Mouse (Mus musculus) lung, postnatal 0 days (tissue): Measurements from ENCODE around the gene Mcidas. TPM values are rescaled to one million over a fixed set of nuclear protein-coding genes. Genes with fewer than 3 reads are reported as not detected.

Source experiments
- ATAC-seq: fragments of 200-750 bp; cut with Nextera tagmentation; 2 replicates; pipeline ENCODE4 v1.8.0; 2017; ENCODE audit warnings: moderate library complexity
- DNase-seq: peaks from one replicate; pipeline ENCODE4 v3.0.0-alpha.2; 2016; ENCODE audit warnings: low spot score
- H3K27ac ChIP-seq: fragments of 300-500 bp; sonication (generic); 2 replicates; pipeline ENCODE4 v1.5.1; 2014; ENCODE audit warnings: antibody characterized with exemption, mild to moderate bottlenecking, low read length, mixed read lengths
- H3K27me3 ChIP-seq: fragments of 300-500 bp; sonication (generic); replicated peaks from 2 replicates; pipeline ENCODE4 v1.6.1; 2014; ENCODE audit warnings: low read length, mixed read lengths; ENCODE audit not compliant: insufficient read depth
- H3K36me3 ChIP-seq: fragments of 300-500 bp; sonication (generic); 2 replicates; pipeline ENCODE4 v1.6.1; 2014; ENCODE audit warnings: low read length, mixed read lengths; ENCODE audit not compliant: insufficient read depth
- H3K4me1 ChIP-seq: fragments of 300-500 bp; sonication (generic); 2 replicates; pipeline ENCODE4 v1.6.1; 2014; ENCODE audit warnings: antibody characterized with exemption, low read depth, low read length, mixed read lengths; ENCODE audit not compliant: insufficient read depth
- H3K4me2 ChIP-seq: fragments of 300-500 bp; sonication (generic); replicated peaks from 2 replicates; pipeline ENCODE4 v1.6.1; 2014; ENCODE audit warnings: low read depth, mild to moderate bottlenecking, low read length, moderate library complexity, mixed read lengths
- H3K4me3 ChIP-seq: fragments of 300-500 bp; sonication (generic); 2 replicates; pipeline ENCODE4 v1.5.1; 2014; ENCODE audit warnings: low read depth, low read length
- H3K9ac ChIP-seq: fragments of 300-500 bp; sonication (generic); replicated peaks from 2 replicates; pipeline ENCODE4 v1.6.1; 2014; ENCODE audit warnings: low read depth, mild to moderate bottlenecking
- H3K9me3 ChIP-seq: fragments of 300-500 bp; sonication (generic); 2 replicates; pipeline ENCODE4 v1.6.1; 2016; ENCODE audit warnings: low read length, mixed read lengths
- CTCF ChIP-seq: IDR thresholded peaks from 2 replicates; pipeline ENCODE4 v1.5.1; 2016; ENCODE audit warnings: antibody characterized with exemption, mild to moderate bottlenecking
- EP300 ChIP-seq: IDR thresholded peaks from 2 replicates; pipeline ENCODE4 v1.6.1; 2016; ENCODE audit warnings: antibody characterized with exemption, mild to moderate bottlenecking, control low read depth
- WGBS: fragments of 180-500 bp; shearing (Covaris S2); extraction: QIAGEN DNeasy Blood & Tissue Kit; methylation state at CpG from one replicate; pipeline ENCODE4 v1.1.7; 2014; 5-methylcytosine and 5-hydroxymethylcytosine counted together
- polyA plus RNA-seq: library from polyadenylated mRNA; unstranded; fragments of >200 nt; fragmentation: Nextera tagmentation; extraction: Ambion mirVana; gene quantifications from 2 replicates; pipeline ENCODE4 v1.2.1, GENCODE M21; 2015

The Mcidas gene
- polyA plus RNA-seq, 1 experiment from 2014 or later = 1.1 TPM

- H3K27me3 ChIP-seq = peaks cover 52% of the 10 kb centered on the region
- no peak overlapping the region for H3K27ac ChIP-seq
- TF ChIP-seq EP300 (no peak), CTCF (no peak)
- no peaks in the 10 kb centered on the region for H3K36me3 ChIP-seq
- no peak overlapping the region for H3K9ac ChIP-seq
- no peaks in the 10 kb centered on the region for H3K9me3 ChIP-seq
- H3K4me2 ChIP-seq = peak overlapping the region; percentile 83
- H3K4me3 ChIP-seq = peak overlapping the region; percentile 42
- H3K4me1 ChIP-seq = peaks cover 30% of the 10 kb centered on the region
- WGBS = 2% methylated on average over 19 of the region's 19 CpGs
- DNase-seq (no peak), ATAC-seq (no peak)
Measured at GRCm38 (mm10) chr13:112988866-112989265, 4.8 kb upstream of the Mcidas start.

- Histone ChIP-seq H3K27me3 (peaks cover 59% of the 10 kb centered on the region), H3K36me3 (no peaks in the 10 kb centered on the region), H3K4me3 (peak overlapping the region; percentile 42; the same call in 1 of the 2 replicates), H3K9me3 (no peaks in the 10 kb centered on the region), H3K9ac (no peak overlapping the region), H3K27ac (no peak overlapping the region), H3K4me2 (peak overlapping the region; percentile 83), H3K4me1 (peaks cover 30% of the 10 kb centered on the region)
- ATAC-seq = peak; percentile 18
- TF ChIP-seq EP300 (no peak), CTCF (no peak)
- peak; percentile 83 for DNase-seq
- WGBS = 1% methylated on average over 23 of the region's 23 CpGs
Measured at GRCm38 (mm10) chr13:112989541-112989940, 4.1 kb upstream of the Mcidas start.

GRCm38 (mm10) chr13:112990346-112990745, 3.3 kb upstream of the Mcidas start:
- Histone ChIP-seq H3K36me3 (no peaks in the 10 kb centered on the region), H3K4me1 (peaks cover 30% of the 10 kb centered on the region), H3K9me3 (no peaks in the 10 kb centered on the region), H3K9ac (no peak overlapping the region), H3K27me3 (peaks cover 66% of the 10 kb centered on the region), H3K27ac (no peak overlapping the region), H3K4me3 (0 out of 2 replicates have a peak overlapping the region, but pooled peaks have one; percentile 10), H3K4me2 (no peak overlapping the region)
- DNase-seq = peak; percentile 65
- whole genome bisulfite sequencing = 23% methylated on average over 4 of the region's 4 CpGs
- ATAC-seq = no peak
- TF ChIP-seq EP300 (no peak; the same call in 1 of the 2 replicates), CTCF (no peak)

- peak; percentile 83 for TF ChIP-seq CTCF
- no peak for TF ChIP-seq EP300
- Histone ChIP-seq H3K27ac (no peak overlapping the region), H3K9ac (no peak overlapping the region), H3K4me3 (peak overlapping the region; percentile 36), H3K9me3 (no peaks in the 10 kb centered on the region), H3K4me2 (peak overlapping the region; percentile 75), H3K4me1 (peaks cover 20% of the 10 kb centered on the region), H3K27me3 (peaks cover 66% of the 10 kb centered on the region), H3K36me3 (no peaks in the 10 kb centered on the region)
- WGBS = under 1% methylated on average over 25 of the region's 25 CpGs
- DNase-seq = peak; percentile 74
- ATAC-seq = peak; percentile 69
Measured at GRCm38 (mm10) chr13:112994191-112994590, 546 bp downstream of the Mcidas start.

DNA sequence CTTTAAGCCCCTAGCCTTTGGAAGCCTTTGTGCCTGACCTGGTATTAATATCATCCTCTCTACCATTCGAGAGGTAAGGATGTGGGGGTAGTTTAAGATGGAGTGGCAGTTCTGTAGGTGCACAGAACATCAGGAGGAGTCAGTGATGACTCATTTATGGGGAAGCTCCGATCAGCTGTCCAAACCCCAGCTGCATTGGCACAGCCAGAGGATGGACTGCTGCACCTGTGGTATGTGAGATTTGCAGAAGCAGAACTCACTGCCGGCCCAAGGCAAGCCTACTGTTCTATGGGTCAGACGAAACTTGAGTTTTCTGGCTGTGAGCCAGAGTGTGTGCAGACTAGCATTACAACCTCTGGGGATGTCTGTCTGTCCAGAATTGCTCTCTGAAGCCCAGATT, 2.8 kb downstream of the Mcidas start:
- DNase-seq (no peak), ATAC-seq (no peak)
- H3K27me3 ChIP-seq = peaks cover 54% of the 10 kb centered on the region
- 48% methylated on average over 4 of the region's 4 CpGs for WGBS
- TF ChIP-seq CTCF = no peak
- no peak for TF ChIP-seq EP300
- no peak overlapping the region for H3K9ac ChIP-seq
- no peak overlapping the region for H3K4me3 ChIP-seq
- no peaks in the 10 kb centered on the region for H3K36me3 ChIP-seq
- no peak overlapping the region for H3K27ac ChIP-seq
- H3K9me3 ChIP-seq = no peaks in the 10 kb centered on the region
- H3K4me2 ChIP-seq = no peak overlapping the region
- peaks cover 11% of the 10 kb centered on the region; the same call in 1 of the 2 replicates for H3K4me1 ChIP-seq

DNA sequence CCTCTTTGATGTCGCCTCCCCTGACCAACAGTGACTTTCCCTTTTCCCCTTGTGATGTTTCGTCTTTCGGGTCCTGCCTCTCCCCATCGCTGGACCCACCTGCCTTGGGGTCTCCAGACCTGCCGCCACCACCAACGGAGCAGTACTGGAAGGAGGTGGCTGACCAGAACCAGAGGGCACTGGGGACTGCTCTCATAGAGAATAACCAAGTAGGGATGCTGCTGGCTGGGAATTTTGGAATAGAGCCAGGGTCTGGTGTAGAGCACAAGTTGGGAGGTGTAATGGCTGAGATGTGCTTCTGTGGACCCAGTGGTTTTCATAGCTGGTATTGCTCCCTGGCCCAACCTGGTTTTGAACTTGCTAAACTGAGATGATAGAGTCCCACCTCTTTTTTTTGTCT, 3.7 kb downstream of the Mcidas start:
- Histone ChIP-seq H3K27ac (no peak overlapping the region), H3K9me3 (no peaks in the 10 kb centered on the region), H3K4me2 (no peak overlapping the region), H3K4me1 (peaks cover 11% of the 10 kb centered on the region; the same call in 1 of the 2 replicates), H3K9ac (no peak overlapping the region), H3K36me3 (no peaks in the 10 kb centered on the region), H3K4me3 (no peak overlapping the region), H3K27me3 (peaks cover 50% of the 10 kb centered on the region)
- DNase-seq = no peak
- ATAC-seq = no peak
- 75% methylated on average over 6 of the region's 6 CpGs for WGBS
- no peak for TF ChIP-seq CTCF
